Mouse (Mus musculus) cortical plate, adult 2 months (tissue): ENCODE results near the gene Trpc7.

Experiments used
- CTCF ChIP-seq: fragments of 200-500 bp; IDR thresholded peaks from 2 replicates; pipeline ENCODE4 v1.5.1; 2011; ENCODE audit warnings: mild to moderate bottlenecking, control low read depth, low read length; ENCODE audit not compliant: insufficient read depth; ENCODE audit errors: extremely low read depth
- POLR2A ChIP-seq: fragments of 200-500 bp; IDR thresholded peaks from 2 replicates; pipeline ENCODE4 v1.6.1; 2011; ENCODE audit warnings: mild to moderate bottlenecking, low read length, control low read depth; ENCODE audit not compliant: insufficient read depth; ENCODE audit errors: extremely low read depth

DNA sequence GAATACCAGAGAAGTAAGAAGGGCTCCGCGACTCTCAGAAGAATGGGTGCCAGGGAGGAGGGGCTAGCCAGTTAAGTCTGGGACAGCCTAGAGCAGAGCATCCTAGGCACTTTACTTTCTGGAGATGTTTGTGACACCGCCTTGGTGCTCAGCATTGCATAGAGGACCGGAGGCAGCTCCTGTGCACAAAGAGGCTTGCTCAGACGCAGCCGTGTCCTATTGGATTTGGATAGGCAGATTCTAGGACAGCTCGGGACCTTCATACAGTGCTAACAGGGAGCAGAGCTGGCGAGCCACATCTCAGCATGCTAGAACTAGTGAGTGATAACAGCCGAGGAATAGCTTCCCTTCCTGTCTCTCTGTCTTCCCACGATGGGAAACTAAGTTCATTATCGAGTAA lies 43.5 kb upstream of the Trpc7 start:
- TF ChIP-seq CTCF, result no peak
- TF ChIP-seq POLR2A, result no peak
